Mouse (Mus musculus) cerebellum, adult 2 months (tissue): ENCODE measurements at regions not wholly inside any gene's neighbourhood (a gene's known extent, or its start where the extent isn't known, plus 50 kb on each side); places are given as distances from the start of the nearest gene placed in this dataset.

Source experiments
- CTCF ChIP-seq: fragments of 200-500 bp; IDR thresholded peaks from 2 replicates; pipeline ENCODE4 v1.5.1; 2011; ENCODE audit warnings: low read depth, mild to moderate bottlenecking, control low read depth, low read length, moderate library complexity, borderline replicate concordance; ENCODE audit not compliant: insufficient read depth
- POLR2A ChIP-seq: fragments of 200-500 bp; IDR thresholded peaks from 2 replicates; pipeline ENCODE4 v1.6.1; 2011; ENCODE audit warnings: low read length, control low read depth, borderline replicate concordance; ENCODE audit not compliant: insufficient read depth

DNA sequence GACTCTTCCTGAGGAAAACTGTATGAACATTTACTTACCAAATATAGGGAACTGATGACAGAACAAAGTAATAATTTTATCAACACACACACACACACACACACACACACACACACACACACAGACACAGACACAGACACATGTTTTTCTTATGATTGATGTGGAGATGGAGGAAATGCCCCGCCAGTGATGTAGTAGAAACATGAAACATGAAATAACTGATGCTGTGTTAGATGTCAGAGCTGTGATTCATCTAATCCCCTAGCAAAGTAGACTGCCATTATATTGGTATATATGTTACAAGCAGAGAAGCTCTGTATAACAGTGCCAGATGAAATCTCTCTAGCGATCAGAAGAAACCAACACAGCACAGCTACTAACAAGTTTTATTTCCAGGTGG lies 361.0 kb downstream of the Ptprc start:
- TF ChIP-seq POLR2A (no peak), CTCF (no peak)
